Mouse (Mus musculus): ENCODE data around the gene Pgap1. TPM values are rescaled to one million over a fixed set of nuclear protein-coding genes. Genes with fewer than 3 reads are reported as not detected.

Gene Pgap1
- polyA plus RNA-seq, 1 experiment from 2014 or later: 13.7 TPM

DNA sequence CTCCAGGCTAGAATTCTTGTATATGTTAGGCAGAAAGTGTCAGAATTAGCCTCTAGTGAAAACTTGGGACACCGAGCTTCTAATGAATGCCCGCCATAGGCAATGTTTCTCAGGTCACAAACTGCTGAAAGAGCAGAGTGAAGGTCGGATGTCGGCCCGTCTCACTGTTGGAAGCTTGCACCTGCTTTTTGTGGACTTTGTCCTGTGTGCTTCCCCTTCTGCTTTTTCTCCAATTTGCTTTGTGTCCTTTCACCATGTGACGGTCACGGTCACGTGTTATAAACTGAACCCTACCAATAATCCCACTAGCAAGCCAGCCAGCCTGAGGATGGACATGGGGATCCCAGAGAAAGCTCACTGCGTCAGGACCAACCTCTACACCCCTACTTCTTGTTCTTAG is 12.3 kb downstream of the Pgap1 start:
- DNase-seq (ENCODE audit: low spot score, missing footprints) (no peak), ATAC-seq (ENCODE audit: low FRiP score) (no peak)
- no peak overlapping the region for H3K27ac ChIP-seq (ENCODE audit: low read depth, low read length)
- H3K9me3 ChIP-seq (ENCODE audit: control insufficient read depth, low read length): no peaks in the 10 kb centered on the region
- whole genome bisulfite sequencing: 90% methylated on average over 9 of the region's 9 CpGs
- H3K9ac ChIP-seq (ENCODE audit: low read length): no peak overlapping the region
- H3K4me2 ChIP-seq: no peak overlapping the region
- H3K27me3 ChIP-seq (ENCODE audit: control insufficient read depth, insufficient read depth, low read length): no peaks in the 10 kb centered on the region
- no peaks in the 10 kb centered on the region for H3K36me3 ChIP-seq (ENCODE audit: control insufficient read depth, insufficient read depth, low read length)
- H3K4me3 ChIP-seq (ENCODE audit: low read depth, low read length): no peak overlapping the region
- no peaks in the 10 kb centered on the region for H3K4me1 ChIP-seq (ENCODE audit: control insufficient read depth, insufficient read depth, low read length)

- no peak for ATAC-seq (ENCODE audit: low FRiP score)
- no peak for DNase-seq (ENCODE audit: low spot score, missing footprints)
- Histone ChIP-seq H3K9ac (ENCODE audit: low read length) (no peak overlapping the region), H3K4me1 (ENCODE audit: control insufficient read depth, insufficient read depth, low read length) (no peaks in the 10 kb centered on the region), H3K4me2 (no peak overlapping the region), H3K9me3 (ENCODE audit: control insufficient read depth, low read length) (no peaks in the 10 kb centered on the region), H3K36me3 (ENCODE audit: control insufficient read depth, insufficient read depth, low read length) (0 out of 2 replicates have a peak, but pooled peaks cover 3% of the 10 kb centered on the region), H3K27me3 (ENCODE audit: control insufficient read depth, insufficient read depth, low read length) (no peaks in the 10 kb centered on the region), H3K4me3 (ENCODE audit: low read depth, low read length) (no peak overlapping the region), H3K27ac (ENCODE audit: low read depth, low read length) (no peak overlapping the region)
- 91% methylated on average over 2 of the region's 2 CpGs for WGBS
Observed at GRCm38 (mm10) chr1:54542920-54543319, 14.6 kb downstream of the Pgap1 start.

DNA sequence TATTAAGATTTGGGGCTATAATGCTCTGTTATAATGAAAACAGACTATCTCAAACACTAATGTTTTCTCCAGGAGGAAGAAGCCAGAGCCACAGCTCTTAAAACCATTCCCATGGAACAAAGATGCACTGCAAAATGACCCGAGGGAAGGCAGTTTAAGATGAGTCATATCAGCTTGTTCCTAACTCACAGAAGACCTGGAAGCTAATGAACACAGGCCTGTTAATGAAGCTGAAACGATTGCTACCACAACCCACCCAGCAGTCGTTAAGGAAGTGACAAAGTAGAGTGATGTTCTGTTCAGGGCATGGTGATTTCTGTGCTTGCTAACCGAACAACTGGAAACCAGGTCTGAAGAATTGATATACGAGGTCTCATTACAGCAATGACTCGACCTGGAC is 26.3 kb downstream of the Pgap1 start:
- H3K36me3 ChIP-seq (ENCODE audit: control insufficient read depth, insufficient read depth, low read length): no peaks in the 10 kb centered on the region
- H3K9me3 ChIP-seq (ENCODE audit: control insufficient read depth, low read length): no peaks in the 10 kb centered on the region
- H3K4me2 ChIP-seq: no peak overlapping the region
- H3K4me1 ChIP-seq (ENCODE audit: control insufficient read depth, insufficient read depth, low read length): no peaks in the 10 kb centered on the region
- H3K27ac ChIP-seq (ENCODE audit: low read depth, low read length): no peak overlapping the region
- DNase-seq (ENCODE audit: low spot score, missing footprints) (no peak), ATAC-seq (ENCODE audit: low FRiP score) (no peak)
- 88% methylated on average over 6 of the region's 6 CpGs for WGBS
- H3K27me3 ChIP-seq (ENCODE audit: control insufficient read depth, insufficient read depth, low read length): no peaks in the 10 kb centered on the region
- no peak overlapping the region for H3K9ac ChIP-seq (ENCODE audit: low read length)
- H3K4me3 ChIP-seq (ENCODE audit: low read depth, low read length): no peak overlapping the region

- Histone ChIP-seq H3K9me3 (ENCODE audit: control insufficient read depth, low read length) (no peaks in the 10 kb centered on the region), H3K9ac (ENCODE audit: low read length) (no peak overlapping the region)
- 82% methylated on average over 2 of the region's 2 CpGs for WGBS
Observed at GRCm38 (mm10) chr1:54523717-54524116, 33.8 kb downstream of the Pgap1 start.

GRCm38 (mm10) chr1:54520062-54520577 is 37.4 kb downstream of the Pgap1 start:
- Histone ChIP-seq H3K4me2 (no peak overlapping the region), H3K27me3 (ENCODE audit: control insufficient read depth, insufficient read depth, low read length) (no peaks in the 10 kb centered on the region), H3K36me3 (ENCODE audit: control insufficient read depth, insufficient read depth, low read length) (no peaks in the 10 kb centered on the region), H3K9me3 (ENCODE audit: control insufficient read depth, low read length) (no peaks in the 10 kb centered on the region), H3K9ac (ENCODE audit: low read length) (no peak overlapping the region), H3K27ac (ENCODE audit: low read depth, low read length) (no peak overlapping the region), H3K4me3 (ENCODE audit: low read depth, low read length) (no peak overlapping the region), H3K4me1 (ENCODE audit: control insufficient read depth, insufficient read depth, low read length) (no peaks in the 10 kb centered on the region)
- 96% methylated on average over 5 of the region's 5 CpGs for WGBS
- ATAC-seq (ENCODE audit: low FRiP score) (no peak), DNase-seq (ENCODE audit: low spot score, missing footprints) (no peak)

More at GRCm38 (mm10) chr1:54523717-54524116, 33.8 kb downstream of the Pgap1 start:
- Histone ChIP-seq H3K36me3 (ENCODE audit: control insufficient read depth, insufficient read depth, low read length) (no peaks in the 10 kb centered on the region), H3K4me2 (no peak overlapping the region), H3K27me3 (ENCODE audit: control insufficient read depth, insufficient read depth, low read length) (no peaks in the 10 kb centered on the region), H3K4me1 (ENCODE audit: control insufficient read depth, insufficient read depth, low read length) (no peaks in the 10 kb centered on the region), H3K27ac (ENCODE audit: low read depth, low read length) (no peak overlapping the region), H3K4me3 (ENCODE audit: low read depth, low read length) (no peak overlapping the region)
- ATAC-seq (ENCODE audit: low FRiP score) (no peak), DNase-seq (ENCODE audit: low spot score, missing footprints) (no peak)

- Histone ChIP-seq H3K27me3 (ENCODE audit: control insufficient read depth, insufficient read depth, low read length) (no peaks in the 10 kb centered on the region), H3K27ac (ENCODE audit: low read depth, low read length) (no peak overlapping the region), H3K4me3 (ENCODE audit: low read depth, low read length) (no peak overlapping the region), H3K4me2 (no peak overlapping the region), H3K36me3 (ENCODE audit: control insufficient read depth, insufficient read depth, low read length) (no peaks in the 10 kb centered on the region), H3K9ac (ENCODE audit: low read length) (no peak overlapping the region), H3K4me1 (ENCODE audit: control insufficient read depth, insufficient read depth, low read length) (no peaks in the 10 kb centered on the region), H3K9me3 (ENCODE audit: control insufficient read depth, low read length) (no peaks in the 10 kb centered on the region; the same call in 1 of the 2 replicates)
- WGBS: 86% methylated on average over 1 of the region's 1 CpGs
- ATAC-seq (ENCODE audit: low FRiP score): no peak
- no peak for DNase-seq (ENCODE audit: low spot score, missing footprints)
Observed at GRCm38 (mm10) chr1:54513836-54514235, 43.6 kb downstream of the Pgap1 start.

- no peak overlapping the region for H3K27ac ChIP-seq (ENCODE audit: low read depth, low read length)
- H3K9ac ChIP-seq (ENCODE audit: low read length): no peak overlapping the region
- H3K27me3 ChIP-seq (ENCODE audit: control insufficient read depth, insufficient read depth, low read length): no peaks in the 10 kb centered on the region
- no peak for ATAC-seq (ENCODE audit: low FRiP score)
- WGBS: 72% methylated on average over 2 of the region's 2 CpGs
- H3K4me3 ChIP-seq (ENCODE audit: low read depth, low read length): no peak overlapping the region
- H3K4me2 ChIP-seq: no peak overlapping the region
- no peaks in the 10 kb centered on the region for H3K36me3 ChIP-seq (ENCODE audit: control insufficient read depth, insufficient read depth, low read length)
- peak; percentile 44 for DNase-seq (ENCODE audit: low spot score, missing footprints)
- no peaks in the 10 kb centered on the region for H3K9me3 ChIP-seq (ENCODE audit: control insufficient read depth, low read length)
- no peaks in the 10 kb centered on the region for H3K4me1 ChIP-seq (ENCODE audit: control insufficient read depth, insufficient read depth, low read length)
Observed at GRCm38 (mm10) chr1:54498496-54498895, 59.0 kb downstream of the Pgap1 start.

DNA sequence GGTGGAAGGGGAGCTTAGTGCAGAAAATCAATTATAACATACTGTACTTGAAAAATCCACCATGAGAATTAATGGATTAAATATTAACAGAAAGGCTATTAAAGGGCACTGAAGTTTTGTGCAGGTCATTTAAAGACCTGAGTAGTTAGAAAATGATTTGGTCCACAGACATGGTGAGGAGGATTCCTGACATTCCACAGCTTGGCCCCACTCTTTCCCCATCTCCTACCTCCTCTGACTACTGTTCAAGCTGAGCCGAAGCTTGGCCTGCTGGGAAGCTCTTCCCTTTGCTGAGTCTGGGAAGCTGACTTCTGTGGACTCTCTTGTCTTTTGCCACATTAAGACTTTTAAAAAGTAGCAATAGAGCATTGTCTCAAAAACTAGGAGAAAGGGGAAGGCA is 61.2 kb downstream of the Pgap1 start:
- no peaks in the 10 kb centered on the region for H3K9me3 ChIP-seq (ENCODE audit: control insufficient read depth, low read length)
- WGBS: 76% methylated on average over 1 of the region's 1 CpGs
- H3K4me2 ChIP-seq: no peak overlapping the region
- H3K27ac ChIP-seq (ENCODE audit: low read depth, low read length): no peak overlapping the region
- no peaks in the 10 kb centered on the region for H3K27me3 ChIP-seq (ENCODE audit: control insufficient read depth, insufficient read depth, low read length)
- no peaks in the 10 kb centered on the region for H3K4me1 ChIP-seq (ENCODE audit: control insufficient read depth, insufficient read depth, low read length)
- no peak overlapping the region for H3K4me3 ChIP-seq (ENCODE audit: low read depth, low read length)
- no peak overlapping the region for H3K9ac ChIP-seq (ENCODE audit: low read length)
- ATAC-seq (ENCODE audit: low FRiP score): no peak
- peak; percentile 28 for DNase-seq (ENCODE audit: low spot score, missing footprints)
- no peaks in the 10 kb centered on the region for H3K36me3 ChIP-seq (ENCODE audit: control insufficient read depth, insufficient read depth, low read length)

- Histone ChIP-seq H3K36me3 (ENCODE audit: control insufficient read depth, insufficient read depth, low read length) (no peaks in the 10 kb centered on the region), H3K4me2 (no peak overlapping the region), H3K9me3 (ENCODE audit: control insufficient read depth, low read length) (no peaks in the 10 kb centered on the region), H3K27me3 (ENCODE audit: control insufficient read depth, insufficient read depth, low read length) (no peaks in the 10 kb centered on the region), H3K4me1 (ENCODE audit: control insufficient read depth, insufficient read depth, low read length) (no peaks in the 10 kb centered on the region), H3K27ac (ENCODE audit: low read depth, low read length) (no peak overlapping the region), H3K9ac (ENCODE audit: low read length) (no peak overlapping the region), H3K4me3 (ENCODE audit: low read depth, low read length) (no peak overlapping the region)
- ATAC-seq (ENCODE audit: low FRiP score) (no peak), DNase-seq (ENCODE audit: low spot score, missing footprints) (no peak)
- 94% methylated on average over 3 of the region's 3 CpGs for WGBS
Observed at GRCm38 (mm10) chr1:54493496-54493895, 64.0 kb downstream of the Pgap1 start.

Data from midbrain, embryonic 11.5 days (tissue).